Comparison of ENCODE assay signal across 30 mouse cellular contexts in genomic region chr17:11023371-11023770, GRCm38 (mm10).
DNase-seq lines count a peak whose midpoint lies in the region; ATAC-seq and TF ChIP-seq lines count a peak whose summit lies in the region.
"Had no signal": no experiment of that assay in that cellular context is flagged by ENCODE, and none has a peak within 500 bp of the region (broad histone marks: within the 10 kb centered on the region; RNA-seq: fewer than 3 reads in every experiment).

No protein-coding gene starts in this region.

- no peak overlapping the region for H3K27ac ChIP-seq in hindbrain, postnatal 0 days
- no peak overlapping the region for H3K27ac ChIP-seq in hindbrain, embryonic 16.5 days (ENCODE audit: low read depth, low read length)
- H3K27ac ChIP-seq in kidney, embryonic 16.5 days (ENCODE audit: low read length): no peak overlapping the region
- no peak overlapping the region for H3K27ac ChIP-seq in liver, embryonic 11.5 days (ENCODE audit: low read depth, low read length)
- H3K27ac ChIP-seq: embryonic facial prominence, embryonic 10.5 days; embryonic facial prominence, embryonic 15.5 days; forebrain, embryonic 12.5 days; hindbrain, embryonic 12.5 days; layer of hippocampus, adult 2 months; limb, embryonic 10.5 days; limb, embryonic 15.5 days; liver, embryonic 14.5 days; macrophage; neural tube, embryonic 15.5 days; stomach, embryonic 15.5 days had no signal

- no peaks in the 10 kb centered on the region for H3K27me3 ChIP-seq in hindbrain, postnatal 0 days (ENCODE audit: insufficient read depth, low read length)
- H3K27me3 ChIP-seq in hindbrain, embryonic 16.5 days (replicated peaks; ENCODE audit: control insufficient read depth, insufficient read depth, low read length): no peaks in the 10 kb centered on the region
- no peaks in the 10 kb centered on the region for H3K27me3 ChIP-seq in kidney, embryonic 16.5 days (ENCODE audit: insufficient read depth, low read length)
- H3K27me3 ChIP-seq in liver, embryonic 11.5 days (replicated peaks; ENCODE audit: control insufficient read depth, insufficient read depth, low read length): no peaks in the 10 kb centered on the region
- H3K27me3 ChIP-seq: CH12.LX; embryonic facial prominence, embryonic 15.5 days; forebrain, embryonic 12.5 days; hindbrain, embryonic 12.5 days; limb, embryonic 15.5 days; neural tube, embryonic 15.5 days; stomach, embryonic 15.5 days had no signal

- H3K4me2 ChIP-seq in hindbrain, postnatal 0 days (ENCODE audit: low read depth, low read length): no peak overlapping the region
- no peak overlapping the region for H3K4me2 ChIP-seq in hindbrain, embryonic 16.5 days (ENCODE audit: low read length)
- no peak overlapping the region for H3K4me2 ChIP-seq in kidney, embryonic 16.5 days (replicated peaks; ENCODE audit: low read depth, low read length)
- H3K4me2 ChIP-seq in liver, embryonic 11.5 days: no peak overlapping the region
- H3K4me2 ChIP-seq: embryonic facial prominence, embryonic 15.5 days; forebrain, embryonic 12.5 days; hindbrain, embryonic 12.5 days; limb, embryonic 15.5 days; neural tube, embryonic 15.5 days; stomach, embryonic 15.5 days had no signal

- no peak overlapping the region for H3K4me3 ChIP-seq in hindbrain, postnatal 0 days (ENCODE audit: low read length)
- no peak overlapping the region for H3K4me3 ChIP-seq in hindbrain, embryonic 16.5 days (ENCODE audit: low read length)
- H3K4me3 ChIP-seq in kidney, embryonic 16.5 days (ENCODE audit: low read length): no peak overlapping the region
- no peak overlapping the region for H3K4me3 ChIP-seq in liver, embryonic 11.5 days (ENCODE audit: low read depth, low read length)
- H3K4me3 ChIP-seq: embryonic facial prominence, embryonic 10.5 days; embryonic facial prominence, embryonic 15.5 days; forebrain, embryonic 12.5 days; hindbrain, embryonic 12.5 days; layer of hippocampus, adult 2 months; limb, embryonic 10.5 days; limb, embryonic 15.5 days; neural tube, embryonic 15.5 days; stomach, embryonic 15.5 days had no signal

- H3K9me3 ChIP-seq in hindbrain, postnatal 0 days (ENCODE audit: low read length): no peaks in the 10 kb centered on the region
- no peaks in the 10 kb centered on the region for H3K9me3 ChIP-seq in hindbrain, embryonic 16.5 days (ENCODE audit: control insufficient read depth, low read length)
- H3K9me3 ChIP-seq in kidney, embryonic 16.5 days (ENCODE audit: low read length): no peaks in the 10 kb centered on the region
- no peaks in the 10 kb centered on the region for H3K9me3 ChIP-seq in liver, embryonic 11.5 days (ENCODE audit: control insufficient read depth, low read length)
- H3K9me3 ChIP-seq: embryonic facial prominence, embryonic 10.5 days; embryonic facial prominence, embryonic 15.5 days; forebrain, embryonic 12.5 days; hindbrain, embryonic 12.5 days; limb, embryonic 10.5 days; limb, embryonic 15.5 days; neural tube, embryonic 15.5 days; stomach, embryonic 15.5 days had no signal

- no peak for ATAC-seq in hindbrain, postnatal 0 days
- ATAC-seq in hindbrain, embryonic 16.5 days: no peak
- ATAC-seq in kidney, embryonic 16.5 days (ENCODE audit: low FRiP score, low TSS enrichment): no peak
- ATAC-seq in liver, embryonic 11.5 days (replicated peaks; ENCODE audit: low FRiP score): no peak
- ATAC-seq: activated CD4-positive, CD25-positive, alpha-beta regulatory T cell, adult 4 months; forebrain, postnatal 0 days; intestine, postnatal 0 days had no signal

- 70% methylated on average over 2 of the region's 2 CpGs for WGBS in hindbrain, postnatal 0 days
- 84% methylated on average over 2 of the region's 2 CpGs for WGBS in hindbrain, embryonic 16.5 days
- 80% methylated on average over 2 of the region's 2 CpGs for WGBS in kidney, embryonic 16.5 days
- WGBS in liver, embryonic 11.5 days: 71% methylated on average over 2 of the region's 2 CpGs

- no peaks in the 10 kb centered on the region for H3K36me3 ChIP-seq in hindbrain, postnatal 0 days (ENCODE audit: insufficient read depth, low read length)
- H3K36me3 ChIP-seq in hindbrain, embryonic 16.5 days (ENCODE audit: control insufficient read depth, insufficient read depth, low read length): no peaks in the 10 kb centered on the region
- H3K36me3 ChIP-seq in kidney, embryonic 16.5 days (ENCODE audit: insufficient read depth, low read length): no peaks in the 10 kb centered on the region
- no peaks in the 10 kb centered on the region for H3K36me3 ChIP-seq in liver, embryonic 11.5 days (ENCODE audit: control insufficient read depth, insufficient read depth, low read length)
- H3K36me3 ChIP-seq: embryonic facial prominence, embryonic 10.5 days; embryonic facial prominence, embryonic 15.5 days; forebrain, embryonic 12.5 days; hindbrain, embryonic 12.5 days; limb, embryonic 10.5 days; limb, embryonic 15.5 days; neural tube, embryonic 15.5 days; stomach, embryonic 15.5 days had no signal

- H3K4me1 ChIP-seq in hindbrain, postnatal 0 days (ENCODE audit: insufficient read depth, low read length): no peaks in the 10 kb centered on the region
- no peaks in the 10 kb centered on the region for H3K4me1 ChIP-seq in hindbrain, embryonic 16.5 days (ENCODE audit: control insufficient read depth, insufficient read depth, low read depth, low read length)
- H3K4me1 ChIP-seq in kidney, embryonic 16.5 days (ENCODE audit: insufficient read depth, low read length): no peaks in the 10 kb centered on the region
- no peaks in the 10 kb centered on the region for H3K4me1 ChIP-seq in liver, embryonic 11.5 days (replicated peaks; ENCODE audit: control insufficient read depth, insufficient read depth, low read length)
- H3K4me1 ChIP-seq: embryonic facial prominence, embryonic 10.5 days; embryonic facial prominence, embryonic 15.5 days; forebrain, embryonic 12.5 days; hindbrain, embryonic 12.5 days; limb, embryonic 10.5 days; limb, embryonic 15.5 days; neural tube, embryonic 15.5 days; stomach, embryonic 15.5 days had no signal

- no peak overlapping the region for H3K9ac ChIP-seq in hindbrain, postnatal 0 days (replicated peaks; ENCODE audit: low read length)
- no peak overlapping the region for H3K9ac ChIP-seq in hindbrain, embryonic 16.5 days (ENCODE audit: low read depth, low read length)
- no peak overlapping the region for H3K9ac ChIP-seq in kidney, embryonic 16.5 days (replicated peaks; ENCODE audit: low read length)
- H3K9ac ChIP-seq in liver, embryonic 11.5 days (ENCODE audit: low read depth, low read length): no peak overlapping the region
- H3K9ac ChIP-seq: embryonic facial prominence, embryonic 15.5 days; forebrain, embryonic 12.5 days; forebrain, postnatal 0 days; hindbrain, embryonic 12.5 days; limb, embryonic 15.5 days; liver, embryonic 14.5 days; neural tube, embryonic 15.5 days; stomach, embryonic 15.5 days had no signal

- peak; percentile 11 for DNase-seq in cerebellum, adult 8-10 months
- no peak for DNase-seq in cerebellum, postnatal 4 days (ENCODE audit: low spot score in 2 of 2)
- DNase-seq in hindbrain, postnatal 0 days (ENCODE audit: low spot score): peak; percentile 33
- peak; percentile 20 for DNase-seq in kidney, postnatal 14 days
- DNase-seq in cerebellum, postnatal 25 days: peak; percentile 28 to 53
- no peak for DNase-seq in liver, embryonic 11.5 days (ENCODE audit: low spot score)
- DNase-seq: adrenal gland, adult 2 months; adrenal gland, postnatal 36 days; forebrain, postnatal 0 days; lung, adult 2 months; lung, postnatal 10 days; midbrain, embryonic 14.5 days; retina, postnatal 1 day; right cerebral cortex, postnatal 14 days had no signal

- no peak for TF ChIP-seq CTCF in hindbrain, postnatal 0 days (IDR thresholded peaks at IDR 0.05; ENCODE audit: low read depth)

Comparison
In these comparisons a context has a peak if more than half of its experiments do, and no peak if none do; other contexts are left out.
1. DNase-seq: peak in cerebellum, adult 8-10 months (single experiment), hindbrain, postnatal 0 days (single experiment), kidney, postnatal 14 days (single experiment) and cerebellum, postnatal 25 days (2 of 2); none in cerebellum, postnatal 4 days (0 of 2) and liver, embryonic 11.5 days (single experiment).